Mouse (Mus musculus): ENCODE results near the gene Cyth1. TPM values are rescaled to one million over a fixed set of nuclear protein-coding genes. Genes with fewer than 3 reads are reported as not detected.

The Cyth1 gene
- polyA plus RNA-seq, 1 experiment from 2014 or later: 34.6 TPM

Other genes with a start within 250 kb of the Cyth1 start
- 0.27 TPM in 2 replicates for gene Dnah17, start 118.0 kb downstream of the Cyth1 start, polyA plus RNA-seq (2015; fragmentation: Nextera tagmentation; extraction: Ambion mirVana)
- 17.0 and 17.4 TPM in 2 replicates for gene Usp36, start 41.7 kb upstream of the Cyth1 start, polyA plus RNA-seq (2015; fragmentation: Nextera tagmentation; extraction: Ambion mirVana)
- gene Cep295nl, start 93.9 kb upstream of the Cyth1 start, polyA plus RNA-seq (2015; fragmentation: Nextera tagmentation; extraction: Ambion mirVana): 0.09 TPM in 1 of 2 replicates, not detected in the other
- gene Timp2, start 107.1 kb upstream of the Cyth1 start, polyA plus RNA-seq (2015; fragmentation: Nextera tagmentation; extraction: Ambion mirVana): 69.4 and 75.2 TPM in 2 replicates
- 2.6 TPM in 2 replicates for gene Lgals3bp, start 153.5 kb upstream of the Cyth1 start, polyA plus RNA-seq (2015; fragmentation: Nextera tagmentation; extraction: Ambion mirVana)
- gene Cant1, start 170.5 kb upstream of the Cyth1 start, polyA plus RNA-seq (2015; fragmentation: Nextera tagmentation; extraction: Ambion mirVana): 28.9 and 31.6 TPM in 2 replicates
- 3.2 and 3.4 TPM in 2 replicates for gene C1qtnf1, start 179.6 kb upstream of the Cyth1 start, polyA plus RNA-seq (2015; fragmentation: Nextera tagmentation; extraction: Ambion mirVana)
- 5.3 and 6.8 TPM in 2 replicates for gene Engase, start 228.2 kb upstream of the Cyth1 start, polyA plus RNA-seq (2015; fragmentation: Nextera tagmentation; extraction: Ambion mirVana)